In genomic region chr2:64043099-64043498, GRCm38 (mm10) we compare ENCODE assay signal across 9 mouse cellular contexts. TPM values are rescaled to one million over a fixed set of nuclear protein-coding genes. Genes with fewer than 3 reads are reported as not detected.
DNase-seq lines count a peak whose midpoint lies in the region; ATAC-seq and TF ChIP-seq lines count a peak whose summit lies in the region.
"Had no signal": no experiment of that assay in that cellular context is flagged by ENCODE, and none has a peak within 500 bp of the region (broad histone marks: within the 10 kb centered on the region; RNA-seq: fewer than 3 reads in every experiment).

No protein-coding gene starts in this region.

- no peaks in the 10 kb centered on the region for H3K9me3 ChIP-seq in hindbrain, postnatal 0 days (ENCODE audit: low read length)
- H3K9me3 ChIP-seq in hindbrain, embryonic 12.5 days (replicated peaks): no peaks in the 10 kb centered on the region
- H3K9me3 ChIP-seq: liver, embryonic 13.5 days had no signal

- no peak for TF ChIP-seq CTCF in hindbrain, postnatal 0 days (IDR thresholded peaks at IDR 0.05; ENCODE audit: low read depth)

- no peak overlapping the region for H3K4me3 ChIP-seq in hindbrain, postnatal 0 days (ENCODE audit: low read length)
- no peak overlapping the region for H3K4me3 ChIP-seq in hindbrain, embryonic 12.5 days
- H3K4me3 ChIP-seq: liver, embryonic 13.5 days had no signal

- H3K27ac ChIP-seq in hindbrain, postnatal 0 days: no peak overlapping the region
- no peak overlapping the region for H3K27ac ChIP-seq in hindbrain, embryonic 12.5 days
- H3K27ac ChIP-seq: liver, embryonic 13.5 days had no signal

- no peak overlapping the region for H3K4me2 ChIP-seq in hindbrain, postnatal 0 days (ENCODE audit: low read depth, low read length)
- H3K4me2 ChIP-seq in hindbrain, embryonic 12.5 days (replicated peaks): no peak overlapping the region
- H3K4me2 ChIP-seq: liver, embryonic 13.5 days had no signal

- H3K9ac ChIP-seq in hindbrain, postnatal 0 days (replicated peaks; ENCODE audit: low read length): no peak overlapping the region
- H3K9ac ChIP-seq in hindbrain, embryonic 12.5 days: no peak overlapping the region
- H3K9ac ChIP-seq: liver, embryonic 13.5 days had no signal

- DNase-seq in hindbrain, postnatal 0 days (ENCODE audit: low spot score): peak; percentile 80
- peak; percentile 77 for DNase-seq in adrenal gland, postnatal 10 days
- DNase-seq in gastrocnemius, adult 18-20 months (ENCODE audit: low spot score): peak; percentile 61
- peak; percentile 1 to 53 for DNase-seq in layer of hippocampus, adult 18-20 months (ENCODE audit: low spot score in 2 of 2)
- DNase-seq in right cerebral cortex, postnatal 4 days: peak; percentile 30
- DNase-seq in spleen, adult 12 weeks (ENCODE audit: low spot score): no peak
- DNase-seq in B cell, adult 2 months: no peak
- DNase-seq: liver, embryonic 13.5 days had no signal

- WGBS in hindbrain, postnatal 0 days: 27% methylated on average over 3 of the region's 3 CpGs
- 59% methylated on average over 3 of the region's 3 CpGs for WGBS in hindbrain, embryonic 12.5 days

- no peaks in the 10 kb centered on the region for H3K36me3 ChIP-seq in hindbrain, postnatal 0 days (ENCODE audit: insufficient read depth, low read length)
- H3K36me3 ChIP-seq in hindbrain, embryonic 12.5 days: no peaks in the 10 kb centered on the region
- H3K36me3 ChIP-seq: liver, embryonic 13.5 days had no signal

- no peak for ATAC-seq in hindbrain, postnatal 0 days
- ATAC-seq in hindbrain, embryonic 12.5 days (ENCODE audit: low FRiP score): no peak

- H3K4me1 ChIP-seq in hindbrain, postnatal 0 days (ENCODE audit: insufficient read depth, low read length): no peaks in the 10 kb centered on the region
- no peaks in the 10 kb centered on the region for H3K4me1 ChIP-seq in hindbrain, embryonic 12.5 days
- H3K4me1 ChIP-seq: liver, embryonic 13.5 days had no signal

- no peaks in the 10 kb centered on the region for H3K27me3 ChIP-seq in hindbrain, postnatal 0 days (ENCODE audit: insufficient read depth, low read length)
- H3K27me3 ChIP-seq in hindbrain, embryonic 12.5 days: no peaks in the 10 kb centered on the region
- H3K27me3 ChIP-seq: liver, embryonic 13.5 days had no signal

RNA-seq across cellular contexts. Expression of gene Fign, which starts 54.7 kb away (rescaled TPM):
- 5.5 and 7.1 TPM in 2 replicates for total RNA-seq in hindbrain, postnatal 0 days (2014; rRNA removed)
- polyA plus RNA-seq in hindbrain, postnatal 0 days (2015; fragmentation: Nextera tagmentation; extraction: Ambion mirVana): 8.0 and 11.0 TPM in 2 replicates
- 13.3 and 14.5 TPM in 2 replicates for polyA plus RNA-seq in hindbrain, embryonic 12.5 days (2016; fragmentation: Nextera tagmentation; extraction: Ambion mirVana)
- total RNA-seq in adrenal gland, postnatal 10 days (2021): 1 to 10 TPM; 3.7 to 5.3 TPM
- total RNA-seq in gastrocnemius, adult 18-20 months (2021): 1 to 10 TPM; 2.4 to 2.9 TPM
- 1 to 10 TPM; 1.6 to 1.8 TPM for total RNA-seq in layer of hippocampus, adult 18-20 months (2021)

Comparison
In these comparisons a context has a peak if more than half of its experiments do, and no peak if none do; other contexts are left out.
1. DNase-seq: peak in hindbrain, postnatal 0 days (single experiment), adrenal gland, postnatal 10 days (single experiment), gastrocnemius, adult 18-20 months (single experiment), layer of hippocampus, adult 18-20 months (2 of 2) and right cerebral cortex, postnatal 4 days (single experiment); none in spleen, adult 12 weeks (single experiment) and B cell, adult 2 months (0 of 2).